Mouse (Mus musculus) hindbrain, embryonic 16.5 days (tissue): ENCODE data around the gene Gm3776. TPM values are rescaled to one million over a fixed set of nuclear protein-coding genes. Genes with fewer than 3 reads are reported as not detected.
A peak's percentile ranks its signal among the peaks of the same experiment; 100 is the strongest.
"Not testable (repeated sequence)": the region's sequence is repeated elsewhere in the genome, so short reads cannot be mapped to it uniquely, and the experiment has no call there.

ENCODE experiments used
- ATAC-seq: fragments of 200-750 bp; cut with Nextera tagmentation; 2 replicates; pipeline ENCODE4 v1.8.0; 2017; ENCODE audit warnings: moderate TSS enrichment, moderate library complexity
- H3K27ac ChIP-seq: fragments of 300-500 bp; sonication (generic); 2 replicates; pipeline ENCODE4 v1.5.1; 2014; ENCODE audit warnings: low read depth, mild to moderate bottlenecking, control low read depth, low read length, moderate library complexity
- H3K27me3 ChIP-seq: fragments of 300-500 bp; sonication (generic); replicated peaks from 2 replicates; pipeline ENCODE4 v1.6.1; 2014; ENCODE audit warnings: low read length; ENCODE audit not compliant: control insufficient read depth, insufficient read depth
- H3K36me3 ChIP-seq: fragments of 300-500 bp; sonication (generic); 2 replicates; pipeline ENCODE4 v1.6.1; 2014; ENCODE audit warnings: mild to moderate bottlenecking, low read length, moderate library complexity, mixed read lengths; ENCODE audit not compliant: control insufficient read depth, insufficient read depth
- H3K4me1 ChIP-seq: fragments of 300-500 bp; sonication (generic); 2 replicates; pipeline ENCODE4 v1.6.1; 2014; ENCODE audit warnings: low read depth, low read length; ENCODE audit not compliant: control insufficient read depth, insufficient read depth
- H3K4me2 ChIP-seq: fragments of 300-500 bp; sonication (generic); 2 replicates; pipeline ENCODE4 v1.6.1; 2014; ENCODE audit warnings: mild to moderate bottlenecking, low read length, control low read depth, moderate library complexity
- H3K4me3 ChIP-seq: fragments of 300-500 bp; sonication (generic); 2 replicates; pipeline ENCODE4 v1.5.1; 2014; ENCODE audit warnings: mild to moderate bottlenecking, low read length, control low read depth, moderate library complexity
- H3K9ac ChIP-seq: fragments of 300-500 bp; sonication (generic); 2 replicates; pipeline ENCODE4 v1.6.1; 2014; ENCODE audit warnings: low read depth, mild to moderate bottlenecking, control low read depth, low read length, moderate library complexity
- H3K9me3 ChIP-seq: fragments of 300-500 bp; sonication (generic); 2 replicates; pipeline ENCODE4 v1.6.1; 2014; ENCODE audit warnings: mild to moderate bottlenecking, low read length, moderate library complexity; ENCODE audit not compliant: control insufficient read depth
- WGBS: fragments of 180-500 bp; shearing (Covaris S2); extraction: QIAGEN DNeasy Blood & Tissue Kit; methylation state at CpG from one replicate; pipeline ENCODE4 v1.1.7; 2014; 5-methylcytosine and 5-hydroxymethylcytosine counted together
- polyA plus RNA-seq: library from polyadenylated mRNA; unstranded; fragments of >200 nt; fragmentation: Nextera tagmentation; extraction: Ambion mirVana; gene quantifications from 2 replicates; pipeline ENCODE4 v1.2.1, GENCODE M21; 2015

The Gm3776 gene
- polyA plus RNA-seq, 1 experiment from 2014 or later, result not detected

- no peak for ATAC-seq
- WGBS, result 97% methylated on average over 2 of the region's 2 CpGs
- Histone ChIP-seq H3K36me3 (no peaks in the 10 kb centered on the region), H3K9ac (no peak overlapping the region), H3K4me2 (no peak overlapping the region), H3K27ac (no peak overlapping the region), H3K9me3 (no peaks in the 10 kb centered on the region), H3K4me3 (no peak overlapping the region), H3K27me3 (no peaks in the 10 kb centered on the region), H3K4me1 (no peaks in the 10 kb centered on the region)
These were observed 32.5 kb upstream of the Gm3776 start for GRCm38 (mm10) chr9:78224418-78224817.

GRCm38 (mm10) chr9:78225304-78225703 is 31.6 kb upstream of the Gm3776 start:
- WGBS, result 85% methylated on average over 11 of the region's 11 CpGs
- Histone ChIP-seq H3K36me3 (no peaks in the 10 kb centered on the region), H3K9ac (no peak overlapping the region), H3K9me3 (no peaks in the 10 kb centered on the region), H3K27me3 (no peaks in the 10 kb centered on the region), H3K4me3 (no peak overlapping the region), H3K4me2 (no peak overlapping the region), H3K4me1 (no peaks in the 10 kb centered on the region), H3K27ac (no peak overlapping the region)
- ATAC-seq, result no peak

GRCm38 (mm10) chr9:78228122-78228521 is 28.8 kb upstream of the Gm3776 start:
- Histone ChIP-seq H3K27me3 (no peaks in the 10 kb centered on the region), H3K4me1 (no peaks in the 10 kb centered on the region), H3K4me3 (no peak overlapping the region), H3K9me3 (no peaks in the 10 kb centered on the region), H3K36me3 (no peaks in the 10 kb centered on the region), H3K4me2 (no peak overlapping the region), H3K27ac (no peak overlapping the region), H3K9ac (no peak overlapping the region)
- WGBS, result 95% methylated on average over 2 of the region's 2 CpGs
- ATAC-seq, result no peak

GRCm38 (mm10) chr9:78229658-78230057 is 27.3 kb upstream of the Gm3776 start:
- 75% methylated on average over 3 of the region's 3 CpGs for WGBS
- not testable (repeated sequence) for H3K4me2 ChIP-seq, H3K9ac ChIP-seq, H3K27ac ChIP-seq, H3K36me3 ChIP-seq, H3K4me3 ChIP-seq, H3K9me3 ChIP-seq, ATAC-seq, H3K27me3 ChIP-seq, H3K4me1 ChIP-seq

- H3K27ac ChIP-seq, H3K9ac ChIP-seq, ATAC-seq, H3K36me3 ChIP-seq, H3K27me3 ChIP-seq, H3K4me3 ChIP-seq, H3K4me1 ChIP-seq, H3K4me2 ChIP-seq, H3K9me3 ChIP-seq: not testable (repeated sequence)
- 92% methylated on average over 1 of the region's 3 CpGs for WGBS
These were observed 26.5 kb upstream of the Gm3776 start, which contains the start of gene Gsta1 for GRCm38 (mm10) chr9:78230461-78230860. Gene Gsta1, plus strand, starts transcription at chr9:78230656.

- not testable (repeated sequence) for H3K4me3 ChIP-seq, H3K9ac ChIP-seq, H3K27me3 ChIP-seq, H3K4me1 ChIP-seq, H3K36me3 ChIP-seq, H3K4me2 ChIP-seq, ATAC-seq, H3K27ac ChIP-seq, H3K9me3 ChIP-seq
- no CpG with 5 or more reads among the region's 10 CpGs for WGBS
These were observed 23.7 kb upstream of the Gm3776 start for GRCm38 (mm10) chr9:78233121-78233695.

- WGBS, result 71% methylated on average over 3 of the region's 4 CpGs
- H3K9ac ChIP-seq, H3K9me3 ChIP-seq, H3K36me3 ChIP-seq, H3K27ac ChIP-seq, H3K4me1 ChIP-seq, H3K27me3 ChIP-seq, H3K4me2 ChIP-seq, H3K4me3 ChIP-seq, ATAC-seq: not testable (repeated sequence)
These were observed 1.1 kb upstream of the Gm3776 start for GRCm38 (mm10) chr9:78255683-78256470.

- not testable (repeated sequence) for H3K9me3 ChIP-seq, H3K4me1 ChIP-seq, H3K27ac ChIP-seq, H3K27me3 ChIP-seq, H3K9ac ChIP-seq, H3K4me2 ChIP-seq, H3K36me3 ChIP-seq, H3K4me3 ChIP-seq
- ATAC-seq, result peak; percentile 58; the same call in 1 of the 2 replicates
- WGBS, result 0% methylated on average over 1 of the region's 6 CpGs
These were observed 2.8 kb downstream of the Gm3776 start for GRCm38 (mm10) chr9:78259688-78260087.

- not testable (repeated sequence) for H3K4me3 ChIP-seq, H3K4me2 ChIP-seq, H3K4me1 ChIP-seq, H3K27me3 ChIP-seq, ATAC-seq, H3K36me3 ChIP-seq, H3K9me3 ChIP-seq, H3K9ac ChIP-seq, H3K27ac ChIP-seq
- 88% methylated on average over 3 of the region's 3 CpGs for WGBS
These were observed 14.0 kb downstream of the Gm3776 start for GRCm38 (mm10) chr9:78270945-78271344.
